Mouse (Mus musculus) fat pad, adult 2 months (tissue): ENCODE data around the gene Pigyl.
"Not testable (repeated sequence)": the region's sequence is repeated elsewhere in the genome, so short reads cannot be mapped to it uniquely, and the experiment has no call there.

Experiments
- DNase-seq: peaks from one replicate; pipeline ENCODE4 v3.0.0-alpha.2; 2011; ENCODE audit warnings: low read depth, low spot score; ENCODE audit errors: extremely low read depth

The Pigyl gene

GRCm38 (mm10) chr9:22136765-22137547, 19.7 kb upstream of the Pigyl start:
- no peak for DNase-seq

- DNase-seq = no peak
These were observed 18.2 kb upstream of the Pigyl start for GRCm38 (mm10) chr9:22138480-22138879.

- DNase-seq = no peak
These were observed 16.9 kb upstream of the Pigyl start for GRCm38 (mm10) chr9:22139746-22140145.

GRCm38 (mm10) chr9:22143108-22144037, 13.3 kb upstream of the Pigyl start:
- no peak for DNase-seq

- DNase-seq = no peak
These were observed 12.2 kb upstream of the Pigyl start for GRCm38 (mm10) chr9:22144304-22144965.

GRCm38 (mm10) chr9:22149426-22150248, 7.0 kb upstream of the Pigyl start:
- no peak for DNase-seq

GRCm38 (mm10) chr9:22150249-22150693, 6.4 kb upstream of the Pigyl start:
- not testable (repeated sequence) for DNase-seq

GRCm38 (mm10) chr9:22150946-22151345, 5.7 kb upstream of the Pigyl start:
- DNase-seq = no peak

GRCm38 (mm10) chr9:22153810-22154209, 2.8 kb upstream of the Pigyl start:
- no peak for DNase-seq

- no peak for DNase-seq
These were observed 1.0 kb upstream of the Pigyl start for GRCm38 (mm10) chr9:22155614-22156013.

GRCm38 (mm10) chr9:22157516-22158265, 1.0 kb downstream of the Pigyl start:
- DNase-seq = no peak

GRCm38 (mm10) chr9:22161299-22161698, 4.7 kb downstream of the Pigyl start:
- DNase-seq = no peak

- no peak for DNase-seq
These were observed 5.7 kb downstream of the Pigyl start for GRCm38 (mm10) chr9:22162305-22162704.

- DNase-seq = no peak
These were observed 6.3 kb downstream of the Pigyl start for GRCm38 (mm10) chr9:22162912-22163311.

- no peak for DNase-seq
These were observed 8.3 kb downstream of the Pigyl start for GRCm38 (mm10) chr9:22164711-22165668.

- DNase-seq = no peak
These were observed 9.3 kb downstream of the Pigyl start for GRCm38 (mm10) chr9:22165964-22166363.

- no peak for DNase-seq
These were observed 10.0 kb downstream of the Pigyl start for GRCm38 (mm10) chr9:22166686-22167085.

- no peak for DNase-seq
These were observed 11.1 kb downstream of the Pigyl start for GRCm38 (mm10) chr9:22167751-22168150.

- DNase-seq = no peak
These were observed 12.7 kb downstream of the Pigyl start for GRCm38 (mm10) chr9:22169327-22169726.
